Mouse (Mus musculus) embryonic fibroblast, embryonic 13.5 days (primary cell): ENCODE data around the gene Psmd14. TPM values are rescaled to one million over a fixed set of nuclear protein-coding genes. Genes with fewer than 3 reads are reported as not detected.

ENCODE experiments used
- H3K27ac ChIP-seq: 2 replicates; pipeline ENCODE4 v1.5.1; 2012; ENCODE audit warnings: low read length, control low read depth, inconsistent platforms; ENCODE audit not compliant: insufficient read depth
- H3K4me1 ChIP-seq: 2 replicates; pipeline ENCODE4 v1.6.1; 2011; ENCODE audit warnings: low read length; ENCODE audit not compliant: control insufficient read depth, insufficient read depth
- H3K4me3 ChIP-seq: 2 replicates; pipeline ENCODE4 v1.5.1; 2011; ENCODE audit warnings: mild to moderate bottlenecking, control low read depth, low read length; ENCODE audit not compliant: insufficient read depth
- CTCF ChIP-seq: IDR thresholded peaks from 2 replicates; pipeline ENCODE4 v1.5.1; 2011; ENCODE audit warnings: mild to moderate bottlenecking, control low read depth, low read length, moderate library complexity, borderline replicate concordance; ENCODE audit not compliant: insufficient read depth
- POLR2A ChIP-seq: IDR thresholded peaks from 2 replicates; pipeline ENCODE4 v1.6.1; 2011; ENCODE audit warnings: low read depth, mild to moderate bottlenecking, control low read depth, low read length, moderate library complexity
- polyA plus RNA-seq: library from polyadenylated mRNA; stranded (reverse); fragments of >200 nt; gene quantifications from 2 replicates; pipeline ENCODE4 v1.2.4, GENCODE M21; 2011; ENCODE audit warnings: low read depth; ENCODE audit not compliant: missing spikeins, insufficient read length

Gene Psmd14
- polyA plus RNA-seq, 1 experiment = 183 TPM

GRCm38 (mm10) chr2:61823426-61824140 lies 112.1 kb downstream of the Psmd14 start:
- Histone ChIP-seq H3K27ac (no peak overlapping the region), H3K4me3 (no peak overlapping the region), H3K4me1 (no peaks in the 10 kb centered on the region)
- TF ChIP-seq POLR2A (no peak), CTCF (no peak)

- Histone ChIP-seq H3K27ac (no peak overlapping the region), H3K4me3 (no peak overlapping the region), H3K4me1 (no peaks in the 10 kb centered on the region)
- TF ChIP-seq POLR2A (no peak), CTCF (no peak)
These were observed 125.8 kb downstream of the Psmd14 start for GRCm38 (mm10) chr2:61837243-61837806.

Other genes with a start within 250 kb of the Psmd14 start
- 54.7 and 55.5 TPM in 2 replicates for gene Tank, start 133.1 kb upstream of the Psmd14 start, polyA plus RNA-seq
- 0.20 and 0.37 TPM in 2 replicates for gene Tbr1, start 91.2 kb downstream of the Psmd14 start, polyA plus RNA-seq